Mouse (Mus musculus): ENCODE measurements around the gene Trim43b. TPM values are rescaled to one million over a fixed set of nuclear protein-coding genes. Genes with fewer than 3 reads are reported as not detected.
"Not testable (repeated sequence)": the region's sequence is repeated elsewhere in the genome, so short reads cannot be mapped to it uniquely, and the experiment has no call there.

Gene Trim43b
- polyA plus RNA-seq (2015; fragmentation: Nextera tagmentation; extraction: Ambion mirVana): not detected in 2 replicates

DNA sequence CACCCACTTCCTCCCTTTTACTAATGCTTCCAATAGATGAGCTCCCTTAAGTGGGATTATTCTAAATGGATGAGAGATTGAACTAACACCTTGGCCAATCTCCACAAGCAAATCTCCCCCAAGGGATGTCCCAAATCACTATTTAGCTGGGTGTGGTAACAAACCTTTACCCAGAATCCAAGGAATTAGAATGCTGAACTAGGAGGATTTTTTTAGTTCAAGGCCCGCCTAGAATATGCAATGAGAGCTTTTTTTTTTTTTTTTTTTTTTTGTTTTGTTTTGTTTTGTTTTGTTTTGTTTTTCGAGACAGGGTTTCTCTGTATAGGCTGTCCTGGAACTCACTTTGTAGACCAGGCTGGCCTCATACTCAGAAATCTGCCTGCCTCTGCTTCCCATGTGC lies at the start of gene Trim43b:
TSS of gene Trim43b (minus strand) at position 101 of the 400 bp plus-strand sequence.
- H3K4me3 ChIP-seq (replicated peaks); DNase-seq; H3K9me3 ChIP-seq (replicated peaks); H3K27ac ChIP-seq; H3K27me3 ChIP-seq; H3K36me3 ChIP-seq; ATAC-seq (ENCODE audit: low read depth); H3K4me1 ChIP-seq (replicated peaks); H3K9ac ChIP-seq; H3K4me2 ChIP-seq: not testable (repeated sequence)
- 30% methylated on average over 1 of the region's 2 CpGs for WGBS (ENCODE audit: insufficient replicate concordance)

DNA sequence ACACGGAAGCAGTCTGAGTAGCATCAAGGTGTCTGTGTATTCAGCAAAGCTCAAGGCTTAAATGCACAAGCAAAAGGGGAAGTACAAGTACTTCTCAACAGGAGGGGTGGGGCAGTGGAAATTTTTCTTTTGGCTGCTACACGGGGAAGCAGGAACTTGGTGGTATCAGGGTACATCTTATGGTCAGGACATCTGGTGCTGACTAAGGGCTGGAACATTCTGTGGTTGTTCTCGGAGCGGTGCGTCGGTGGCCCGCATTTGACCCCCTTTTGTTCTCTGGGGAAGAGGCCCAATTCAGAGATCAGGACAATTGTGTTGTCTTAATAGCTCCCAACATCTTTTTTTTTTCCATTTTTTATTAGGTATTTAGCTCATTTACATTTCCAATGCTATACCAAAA lies 11.9 kb upstream of the Trim43b start:
- not testable (repeated sequence) for H3K4me2 ChIP-seq; ATAC-seq (ENCODE audit: low read depth); DNase-seq; H3K9me3 ChIP-seq (replicated peaks); H3K27ac ChIP-seq; H3K36me3 ChIP-seq; H3K4me1 ChIP-seq (replicated peaks); H3K9ac ChIP-seq; H3K27me3 ChIP-seq; H3K4me3 ChIP-seq (replicated peaks)
- 68% methylated on average over 7 of the region's 7 CpGs for WGBS (ENCODE audit: insufficient replicate concordance)

DNA sequence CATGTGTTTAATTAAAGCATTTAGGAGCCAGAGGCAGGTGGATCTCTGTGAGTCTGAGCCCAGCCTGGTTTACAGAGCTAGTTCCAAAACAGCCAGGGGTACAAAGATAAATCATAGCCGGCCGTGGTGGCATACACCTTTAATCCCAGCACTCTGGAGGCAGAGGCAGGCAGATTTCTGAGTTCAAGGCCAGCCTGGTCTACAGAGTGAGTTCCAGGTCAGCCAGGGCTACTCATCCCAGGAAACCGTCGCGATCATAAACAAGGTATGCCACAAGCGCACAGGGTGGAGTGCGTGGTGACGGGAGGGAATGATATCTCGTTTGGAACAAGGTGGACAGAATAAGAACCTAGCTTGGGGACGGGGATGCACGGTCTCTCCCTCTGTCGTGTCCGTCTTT lies 5.9 kb downstream of the Trim43b start:
- H3K9ac ChIP-seq; ATAC-seq (ENCODE audit: low read depth); DNase-seq; H3K27ac ChIP-seq; H3K36me3 ChIP-seq; H3K4me2 ChIP-seq; H3K27me3 ChIP-seq; H3K9me3 ChIP-seq (replicated peaks); H3K4me3 ChIP-seq (replicated peaks); H3K4me1 ChIP-seq (replicated peaks): not testable (repeated sequence)
- 80% methylated on average over 13 of the region's 13 CpGs for WGBS (ENCODE audit: insufficient replicate concordance)

DNA sequence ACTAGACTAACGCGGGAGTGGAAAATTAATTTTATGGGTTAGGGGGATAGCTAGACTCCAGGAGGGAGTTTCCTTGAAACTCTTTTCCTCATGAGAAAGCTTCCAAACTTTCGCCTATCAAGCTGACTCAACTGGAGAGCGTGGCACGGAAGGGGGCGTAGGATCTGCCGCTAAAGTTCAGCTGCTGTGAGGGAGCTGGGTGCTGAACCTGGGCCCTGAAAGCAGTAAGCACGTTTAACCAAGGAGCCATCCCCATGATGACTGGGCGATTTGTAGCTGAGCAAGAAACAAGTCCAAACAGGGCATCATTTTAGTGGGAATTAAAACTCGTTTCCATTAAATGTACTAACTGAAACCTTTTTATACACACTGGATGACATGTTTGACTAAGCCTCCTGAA lies 13.0 kb downstream of the Trim43b start:
- not testable (repeated sequence) for H3K4me1 ChIP-seq (replicated peaks); ATAC-seq (ENCODE audit: low read depth); H3K4me3 ChIP-seq (replicated peaks); H3K27ac ChIP-seq; H3K4me2 ChIP-seq; H3K9ac ChIP-seq; DNase-seq; H3K9me3 ChIP-seq (replicated peaks); H3K36me3 ChIP-seq; H3K27me3 ChIP-seq
- WGBS (ENCODE audit: insufficient replicate concordance): 65% methylated on average over 10 of the region's 10 CpGs

DNA sequence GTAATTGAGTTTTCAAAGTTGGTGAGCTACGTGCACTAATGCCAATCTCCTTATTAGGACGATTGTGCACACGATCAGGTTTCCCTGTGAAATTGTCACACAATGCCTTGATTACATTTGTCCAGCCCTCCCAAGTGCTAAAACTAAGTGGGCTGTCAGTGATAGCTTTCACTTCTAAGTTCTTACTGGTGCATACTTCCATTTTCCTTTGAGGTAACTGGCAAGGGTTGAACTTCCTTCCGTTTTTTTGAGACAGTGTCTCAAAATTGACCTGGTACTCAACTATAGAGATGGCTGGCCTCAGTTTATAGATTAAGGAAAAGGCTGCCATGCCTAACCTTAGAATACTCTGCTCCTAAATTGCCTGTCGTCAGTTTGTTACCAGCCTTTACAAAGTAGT lies 16.1 kb downstream of the Trim43b start:
- not testable (repeated sequence) for ATAC-seq (ENCODE audit: low read depth)

DNA sequence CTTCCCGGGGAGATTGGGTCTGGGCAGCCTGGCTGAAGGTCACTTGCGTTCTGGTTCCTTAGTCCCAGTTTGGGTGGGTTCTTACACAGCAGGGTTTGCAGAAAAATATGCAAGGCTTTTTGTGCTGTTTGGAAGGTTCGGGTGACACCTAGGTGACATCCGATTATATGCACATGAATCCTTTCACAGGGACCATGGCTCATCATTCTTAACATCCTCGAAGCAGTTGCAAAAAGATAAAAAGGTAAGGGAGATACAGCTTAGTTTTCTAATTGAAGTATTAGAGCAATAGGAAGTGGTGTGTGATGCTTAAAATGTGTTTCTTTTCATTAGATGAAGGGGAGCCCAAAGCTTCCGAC lies 25.5 kb downstream of the Trim43b start:
- not testable (repeated sequence) for H3K9me3 ChIP-seq (replicated peaks); H3K9ac ChIP-seq; H3K4me1 ChIP-seq (replicated peaks); H3K27ac ChIP-seq; H3K4me3 ChIP-seq (replicated peaks); H3K27me3 ChIP-seq; H3K36me3 ChIP-seq; H3K4me2 ChIP-seq; DNase-seq; ATAC-seq (ENCODE audit: low read depth)
- 77% methylated on average over 4 of the region's 6 CpGs for whole genome bisulfite sequencing (ENCODE audit: insufficient replicate concordance)

More for the DNA sequence above, 16.1 kb downstream of the Trim43b start:
- not testable (repeated sequence) for H3K36me3 ChIP-seq; H3K4me2 ChIP-seq; H3K4me3 ChIP-seq (replicated peaks); H3K9me3 ChIP-seq (replicated peaks); H3K9ac ChIP-seq; H3K4me1 ChIP-seq (replicated peaks); H3K27ac ChIP-seq; H3K27me3 ChIP-seq; DNase-seq
- WGBS (ENCODE audit: insufficient replicate concordance): 69% methylated on average over 2 of the region's 5 CpGs

DNA sequence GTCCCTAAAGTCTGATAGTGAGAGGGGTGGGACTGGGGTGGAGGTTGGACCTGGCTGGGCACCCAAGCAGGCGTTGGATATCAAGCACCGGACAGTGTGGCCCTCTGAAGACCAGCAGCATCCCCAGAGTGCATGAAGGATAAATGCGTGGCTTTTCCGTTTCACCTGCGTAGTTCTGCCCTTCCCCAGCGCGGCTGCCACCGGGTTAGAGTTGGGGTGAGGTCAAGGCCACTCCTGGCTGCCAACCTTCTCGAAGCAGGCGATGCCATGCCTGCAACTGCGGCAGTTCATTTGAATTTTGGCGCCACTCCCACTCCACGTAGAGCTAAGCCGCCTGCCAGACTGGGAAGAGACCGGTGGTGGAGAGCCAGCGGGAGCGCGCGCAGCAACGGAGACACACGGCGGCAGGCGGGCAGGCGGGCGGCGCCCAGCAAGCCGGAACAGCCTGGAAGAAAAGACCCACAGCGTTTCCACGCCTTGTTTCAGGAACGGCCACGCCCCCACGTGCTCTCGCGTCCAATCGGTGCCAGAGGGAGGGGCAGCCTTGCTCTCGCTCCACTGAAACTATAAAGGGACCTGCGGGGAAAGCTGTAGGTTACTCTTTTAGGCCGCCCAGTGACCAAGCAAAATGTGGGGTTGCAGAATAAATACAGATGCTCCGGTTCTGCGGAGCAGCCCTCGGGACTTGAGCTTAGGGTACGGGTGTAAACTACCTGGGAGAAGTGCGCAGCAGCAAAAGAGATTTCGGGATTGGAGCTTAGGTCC lies 26.1 kb downstream of the Trim43b start:
- DNase-seq (peak; percentile 1), ATAC-seq (ENCODE audit: low read depth) (peak; percentile 97)
- H3K4me2 ChIP-seq; H3K36me3 ChIP-seq; H3K27me3 ChIP-seq; H3K4me1 ChIP-seq (replicated peaks); H3K9me3 ChIP-seq (replicated peaks); H3K27ac ChIP-seq; H3K4me3 ChIP-seq (replicated peaks); H3K9ac ChIP-seq: not testable (repeated sequence)
- WGBS (ENCODE audit: insufficient replicate concordance): 55% methylated on average over 38 of the region's 44 CpGs

Other genes starting within 250 kb of the Trim43b start
- gene Bcl2a1a, start 135.9 kb downstream of the Trim43b start, polyA plus RNA-seq (2015; fragmentation: Nextera tagmentation; extraction: Ambion mirVana): 0.15 and 0.72 TPM in 2 replicates
- 1.2 and 1.6 TPM in 2 replicates for gene Bcl2a1b, start 106.4 kb upstream of the Trim43b start, polyA plus RNA-seq (2015; fragmentation: Nextera tagmentation; extraction: Ambion mirVana)
- gene Gm29094, start 106.5 kb upstream of the Trim43b start, polyA plus RNA-seq (2015; fragmentation: Nextera tagmentation; extraction: Ambion mirVana): not detected in 2 replicates
- 14.0 and 15.1 TPM in 2 replicates for gene Mthfs, start 117.8 kb upstream of the Trim43b start, polyA plus RNA-seq (2015; fragmentation: Nextera tagmentation; extraction: Ambion mirVana)

Measured in liver, embryonic 13.5 days (tissue).